Mouse (Mus musculus) left cerebral cortex, postnatal 36 days (tissue): ENCODE data around the gene Nipsnap1. TPM values are rescaled to one million over a fixed set of nuclear protein-coding genes. Genes with fewer than 3 reads are reported as not detected.

Experiments
- DNase-seq, 2 experiments: peaks; one replicate each; pipeline ENCODE4 v3.0.0; 2021 to 2022; ENCODE audit warnings: low spot score in 2 of 2, mixed read lengths in 1 of 2
- intact Hi-C: fragments of 180-260 bp; cut with DNase I; formaldehyde crosslinking; loops from one replicate; pipeline ENCODE4 v1.15.1; 2025
- total RNA-seq, 2 experiments: library from RNA; stranded (reverse); gene quantifications; 2 replicates each; pipeline ENCODE4 v1.2.3; 2021

The Nipsnap1 gene
- total RNA-seq, 2 experiments from 2014 or later: 85.0 to 90.8 TPM

GRCm38 (mm10) chr11:4861816-4862604 is 11.7 kb upstream of the Nipsnap1 start:
- intact Hi-C loops: no loop called here
- no peak for DNase-seq

GRCm38 (mm10) chr11:4862730-4863129 is 11.0 kb upstream of the Nipsnap1 start:
- intact Hi-C loops: no loop called here
- no peak for DNase-seq

- intact Hi-C loops: loop anchor here (2.0 kb wide), 1 partner anchor 429 kb away; no protein-coding TSS in a partner anchor
- peak; percentile 28 to 49 for DNase-seq
Observed at GRCm38 (mm10) chr11:4865645-4866251, 8.0 kb upstream of the Nipsnap1 start.

GRCm38 (mm10) chr11:4874551-4874950 is 800 bp downstream of the Nipsnap1 start:
- intact Hi-C loops: no loop called here
- DNase-seq: no peak

DNA sequence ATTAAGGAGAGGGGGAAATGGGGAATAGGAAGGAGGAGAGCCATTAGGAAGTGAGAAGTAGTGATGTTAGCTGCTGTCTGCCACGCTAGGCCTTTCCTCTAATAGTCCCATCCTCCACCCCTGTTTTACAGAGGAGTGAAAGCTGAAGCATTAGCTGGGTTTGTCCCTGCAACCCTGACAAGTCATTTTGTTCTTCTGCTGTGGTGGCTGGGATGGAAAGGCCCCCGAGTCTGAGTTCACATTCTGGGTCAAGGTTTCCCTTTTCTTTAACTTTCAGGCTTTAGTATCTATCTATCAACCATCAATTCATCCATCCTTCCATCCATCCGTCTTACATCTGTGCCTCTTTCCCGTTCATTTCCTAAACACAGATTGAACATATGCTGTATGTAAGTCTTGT is 7.3 kb downstream of the Nipsnap1 start:
- no peak for DNase-seq
- intact Hi-C loops: no loop called here

DNA sequence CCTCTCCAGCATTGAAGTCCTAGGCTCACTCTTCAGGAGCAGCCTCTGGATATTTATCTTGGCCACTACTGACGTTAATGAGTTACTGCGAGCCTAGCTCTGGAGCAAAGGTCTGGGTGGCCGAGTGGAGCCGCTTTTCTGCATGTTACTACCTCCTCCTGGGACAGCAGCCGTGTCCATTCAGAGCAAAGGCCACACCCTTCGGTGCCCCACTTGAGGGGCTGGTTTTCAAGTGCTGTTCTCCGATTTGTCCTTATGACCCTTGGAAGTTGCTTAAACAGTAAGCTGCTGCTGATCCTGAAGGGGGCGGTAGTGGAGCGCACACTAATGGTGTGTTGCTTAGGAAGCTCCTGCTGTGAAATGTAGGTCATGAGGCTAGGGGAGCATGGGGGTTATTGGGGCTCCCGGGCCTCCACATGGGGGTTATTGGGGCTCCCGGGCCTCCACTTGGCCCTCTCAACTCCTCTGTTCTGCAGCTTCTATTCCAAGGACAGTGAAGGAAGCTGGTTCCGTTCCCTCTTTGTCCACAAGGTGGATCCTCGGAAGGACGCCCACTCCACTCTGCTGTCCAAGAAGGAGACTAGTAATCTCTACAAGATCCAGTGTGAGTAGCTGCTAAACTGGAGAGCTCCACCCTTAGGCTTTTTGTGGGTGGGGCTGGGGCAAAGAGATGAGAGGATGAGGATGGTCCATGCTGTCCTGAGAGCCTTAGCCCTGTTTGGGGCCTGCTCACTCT is 9.3 kb downstream of the Nipsnap1 start:
- intact Hi-C loops: no loop called here
- DNase-seq: no peak

DNA sequence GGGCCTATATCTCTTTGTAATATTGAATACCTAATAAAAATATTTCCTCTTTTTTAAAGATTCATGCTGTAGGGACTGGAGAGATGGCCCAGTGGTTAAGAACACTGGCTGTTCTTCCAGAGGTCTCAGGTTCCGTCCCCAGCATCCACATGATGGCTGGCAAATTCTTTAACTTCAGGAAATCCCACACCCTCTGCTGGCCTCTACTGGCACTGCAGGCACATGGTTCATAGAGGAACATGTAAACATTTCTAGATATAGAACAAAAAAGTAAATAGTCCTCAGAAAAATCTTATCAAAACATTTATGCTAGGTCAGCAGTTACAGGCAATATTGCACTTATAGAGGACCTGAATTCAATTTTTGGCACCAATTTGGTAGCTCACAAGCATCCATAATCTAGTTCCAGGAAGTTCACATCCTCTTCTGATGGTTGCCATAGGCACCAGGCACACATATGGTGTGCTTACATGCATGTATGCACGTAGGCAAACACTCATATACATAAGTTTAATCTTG is 11.7 kb downstream of the Nipsnap1 start:
- intact Hi-C loops: no loop called here
- peak in 1 of 2 experiments; percentile 34 for DNase-seq

GRCm38 (mm10) chr11:4886987-4887386 is 13.2 kb downstream of the Nipsnap1 start:
- DNase-seq: no peak
- intact Hi-C loops: no loop called here

DNA sequence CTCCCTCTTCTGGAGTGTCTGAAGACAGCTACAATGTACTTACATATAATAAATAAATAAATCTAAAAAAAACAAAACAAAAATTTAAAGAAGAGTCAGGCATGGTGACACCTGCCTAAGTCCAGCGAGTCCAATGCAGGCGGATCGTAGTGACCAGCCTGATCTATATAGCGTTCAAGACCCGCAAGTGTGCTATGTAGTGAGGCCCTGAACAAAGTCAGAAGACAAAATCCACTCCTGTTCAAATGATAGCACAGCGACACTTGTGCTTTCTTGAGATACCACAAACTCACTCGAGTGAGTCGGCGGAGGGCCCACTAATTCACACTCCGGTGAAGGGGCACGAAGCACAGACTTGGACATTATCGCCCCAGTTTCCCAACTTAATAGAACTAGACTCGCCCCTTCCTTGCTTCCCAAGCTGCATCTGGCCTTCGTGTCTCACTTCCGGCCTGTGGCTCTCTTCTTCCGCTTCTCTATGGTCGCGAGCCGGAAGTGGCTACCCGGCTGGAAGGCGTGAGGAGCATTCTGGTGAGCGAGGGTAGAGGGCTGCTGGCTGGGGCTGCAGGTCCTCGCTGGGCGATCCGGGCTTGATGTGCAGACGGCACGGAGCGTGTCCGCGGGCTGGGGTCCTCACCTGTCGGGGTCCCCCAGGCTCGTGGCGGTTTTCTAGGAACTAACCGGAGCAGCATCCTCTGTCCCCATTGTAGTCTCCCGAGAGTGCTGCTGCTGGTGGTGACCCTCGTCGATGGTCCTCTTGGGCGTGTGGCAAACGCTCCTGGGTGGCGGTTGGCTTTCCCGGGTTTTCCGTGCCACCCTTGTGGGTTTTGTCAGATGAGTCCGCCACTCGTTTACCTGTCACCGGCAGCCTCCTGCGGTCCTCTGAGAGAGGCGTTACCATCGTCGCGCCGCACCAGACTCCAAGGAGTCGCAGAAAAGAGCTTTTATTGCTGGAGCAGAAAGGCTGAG is 21.4 kb downstream of the Nipsnap1 start, which contains the start of gene Thoc5:
Gene Thoc5 (plus strand): TSS at position 473 of the 969 bp plus-strand sequence.
- peak; percentile 86 to 88 for DNase-seq
- intact Hi-C loops: no loop called here

- intact Hi-C loops: no loop called here
- no peak for DNase-seq
Observed at GRCm38 (mm10) chr11:4900437-4900836, 26.7 kb downstream of the Nipsnap1 start.

DNA sequence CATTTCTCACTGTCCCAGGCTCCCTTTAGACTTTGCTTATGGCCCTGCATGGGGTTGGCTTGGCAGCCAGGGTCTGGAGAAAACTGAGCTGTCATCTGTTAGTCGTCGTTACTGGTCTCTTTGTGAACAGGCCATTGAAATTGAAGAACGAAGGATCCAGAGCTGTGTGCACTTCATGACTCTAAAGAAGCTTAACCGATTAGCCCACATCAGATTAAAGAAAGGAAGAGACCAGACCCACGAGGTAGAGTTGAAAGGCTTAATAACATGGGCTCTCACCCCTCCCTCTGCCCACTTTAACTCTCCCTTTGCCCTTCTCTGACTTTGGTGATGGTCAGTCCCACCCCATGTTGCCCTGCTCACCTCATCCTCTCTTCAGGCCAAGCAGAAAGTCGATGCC is 28.2 kb downstream of the Nipsnap1 start:
- intact Hi-C loops: no loop called here

GRCm38 (mm10) chr11:4906231-4906630 is 32.5 kb downstream of the Nipsnap1 start:
- intact Hi-C loops: no loop called here

More for the DNA sequence above, 28.2 kb downstream of the Nipsnap1 start:
- no peak for DNase-seq

DNA sequence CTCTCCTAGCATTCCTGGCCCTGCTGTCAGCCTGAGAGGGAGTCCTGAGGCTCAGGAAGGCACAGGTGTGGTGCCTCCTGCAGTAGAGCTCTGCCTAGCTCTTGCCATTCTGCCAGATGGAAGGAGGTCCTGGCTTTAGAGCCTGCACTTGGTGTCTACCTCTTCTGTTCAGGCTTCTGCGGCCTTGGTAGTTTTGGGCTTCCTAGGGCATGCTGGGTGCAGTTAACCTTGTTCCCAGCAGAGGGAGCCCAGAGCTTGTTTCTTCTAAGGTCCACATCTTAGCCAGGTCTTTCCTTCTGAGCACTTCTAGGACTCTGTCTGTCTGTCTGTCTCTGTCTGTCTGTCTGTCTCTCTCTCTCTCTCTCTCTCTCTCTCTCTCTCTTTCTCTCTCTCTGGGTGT is 42.3 kb downstream of the Nipsnap1 start:
- intact Hi-C loops: no loop called here
- peak; percentile 47 to 53 for DNase-seq

More at GRCm38 (mm10) chr11:4906231-4906630, 32.5 kb downstream of the Nipsnap1 start:
- no peak for DNase-seq

DNA sequence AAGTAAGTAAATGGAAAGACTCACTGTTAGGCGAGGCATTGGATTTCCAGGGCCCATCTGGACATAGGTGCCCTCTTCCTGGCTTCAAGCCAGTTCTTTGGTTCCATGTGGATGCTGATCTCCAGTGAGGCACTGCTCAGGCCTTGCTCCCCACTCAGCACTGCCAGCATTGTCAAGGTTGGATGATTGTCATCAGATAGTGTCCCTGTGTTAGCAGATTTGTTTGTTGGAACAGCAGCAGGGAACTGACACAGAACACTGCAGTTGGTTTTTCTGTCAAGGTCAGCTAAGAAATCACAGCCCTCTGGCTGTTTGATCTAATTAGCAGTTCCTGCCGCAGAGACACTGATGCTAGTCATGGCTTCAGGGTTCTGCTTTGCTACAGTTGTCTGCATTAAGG is 47.5 kb downstream of the Nipsnap1 start:
- intact Hi-C loops: no loop called here
- no peak for DNase-seq

- intact Hi-C loops: no loop called here
- DNase-seq: no peak
Observed at GRCm38 (mm10) chr11:4921751-4922150, 48.0 kb downstream of the Nipsnap1 start.

GRCm38 (mm10) chr11:4927224-4927623 is 53.5 kb downstream of the Nipsnap1 start:
- intact Hi-C loops: no loop called here
- DNase-seq: peak; percentile 46 to 62

- intact Hi-C loops: no loop called here
- no peak for DNase-seq
Observed at GRCm38 (mm10) chr11:4931009-4931601, 57.4 kb downstream of the Nipsnap1 start.

- intact Hi-C loops: no loop called here
- DNase-seq: no peak
Observed at GRCm38 (mm10) chr11:4936243-4936642, 62.5 kb downstream of the Nipsnap1 start.
